Mouse (Mus musculus) limb, embryonic 15.5 days (tissue): ENCODE measurements around the gene Hs6st1. TPM values are rescaled to one million over a fixed set of nuclear protein-coding genes. Genes with fewer than 3 reads are reported as not detected.

Source experiments
- ATAC-seq: fragments of 200-750 bp; cut with Nextera tagmentation; 2 replicates; pipeline ENCODE4 v1.8.0; 2017; ENCODE audit warnings: low read depth, moderate TSS enrichment; ENCODE audit not compliant: insufficient number of reproducible peaks, low FRiP score, low TSS enrichment
- H3K27ac ChIP-seq: fragments of 300-500 bp; sonication (generic); 2 replicates; pipeline ENCODE4 v1.5.1; 2015; ENCODE audit warnings: moderate library complexity, mild to moderate bottlenecking, inconsistent platforms
- H3K27me3 ChIP-seq: fragments of 300-500 bp; sonication (generic); 2 replicates; pipeline ENCODE4 v1.6.1; 2015; ENCODE audit warnings: inconsistent platforms
- H3K36me3 ChIP-seq: fragments of 300-500 bp; sonication (generic); 2 replicates; pipeline ENCODE4 v1.6.1; 2015; ENCODE audit warnings: inconsistent platforms
- H3K4me1 ChIP-seq: fragments of 300-500 bp; sonication (generic); 2 replicates; pipeline ENCODE4 v1.6.1; 2015; ENCODE audit warnings: inconsistent platforms
- H3K4me2 ChIP-seq: fragments of 300-500 bp; sonication (generic); 2 replicates; pipeline ENCODE4 v1.6.1; 2015; ENCODE audit warnings: mild to moderate bottlenecking, inconsistent platforms
- H3K4me3 ChIP-seq: fragments of 300-500 bp; sonication (generic); 2 replicates; pipeline ENCODE4 v1.5.1; 2015; ENCODE audit warnings: mild to moderate bottlenecking, inconsistent platforms
- H3K9ac ChIP-seq: fragments of 300-500 bp; sonication (generic); 2 replicates; pipeline ENCODE4 v1.6.1; 2015; ENCODE audit warnings: inconsistent platforms
- H3K9me3 ChIP-seq: fragments of 300-500 bp; sonication (generic); 2 replicates; pipeline ENCODE4 v1.6.1; 2016; ENCODE audit warnings: inconsistent platforms
- WGBS: fragments of 180-500 bp; shearing (Covaris S2); methylation state at CpG from one replicate; pipeline ENCODE4 v1.1.7; 2015; 5-methylcytosine and 5-hydroxymethylcytosine counted together
- polyA plus RNA-seq: library from polyadenylated mRNA; unstranded; fragments of >200 nt; fragmentation: Nextera tagmentation; extraction: Ambion mirVana; gene quantifications from 2 replicates; pipeline ENCODE4 v1.2.1, GENCODE M21; 2015

The Hs6st1 gene
- polyA plus RNA-seq, 1 experiment from 2014 or later: 6.5 TPM

DNA sequence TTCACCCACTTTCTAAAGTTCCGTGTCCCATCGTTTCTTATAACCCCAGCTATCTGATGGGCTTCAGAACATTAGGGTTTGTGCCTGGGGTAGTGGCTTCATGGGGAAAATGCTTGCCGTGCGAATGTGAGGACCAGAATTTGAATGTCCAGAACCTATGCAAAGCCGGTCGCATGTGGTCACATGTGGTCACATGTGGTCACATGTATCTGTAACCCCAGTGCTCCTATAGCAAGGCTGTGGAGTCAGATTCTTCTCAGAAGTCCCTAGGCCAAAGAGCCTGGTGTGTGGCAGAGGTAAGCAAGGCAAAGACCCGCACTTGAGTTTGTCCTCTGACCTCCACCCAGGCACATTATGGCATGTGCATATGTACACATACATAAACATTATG is 13.2 kb upstream of the Hs6st1 start:
- no peaks in the 10 kb centered on the region for H3K36me3 ChIP-seq
- H3K4me3 ChIP-seq: no peak overlapping the region
- no peak overlapping the region for H3K4me2 ChIP-seq
- H3K9me3 ChIP-seq: 0 out of 2 replicates have a peak, but pooled peaks cover 4% of the 10 kb centered on the region
- no peak for ATAC-seq
- no peak overlapping the region for H3K9ac ChIP-seq
- no peaks in the 10 kb centered on the region for H3K27me3 ChIP-seq
- H3K4me1 ChIP-seq: peaks cover 3% of the 10 kb centered on the region
- WGBS: 90% methylated on average over 7 of the region's 7 CpGs
- H3K27ac ChIP-seq: no peak overlapping the region

DNA sequence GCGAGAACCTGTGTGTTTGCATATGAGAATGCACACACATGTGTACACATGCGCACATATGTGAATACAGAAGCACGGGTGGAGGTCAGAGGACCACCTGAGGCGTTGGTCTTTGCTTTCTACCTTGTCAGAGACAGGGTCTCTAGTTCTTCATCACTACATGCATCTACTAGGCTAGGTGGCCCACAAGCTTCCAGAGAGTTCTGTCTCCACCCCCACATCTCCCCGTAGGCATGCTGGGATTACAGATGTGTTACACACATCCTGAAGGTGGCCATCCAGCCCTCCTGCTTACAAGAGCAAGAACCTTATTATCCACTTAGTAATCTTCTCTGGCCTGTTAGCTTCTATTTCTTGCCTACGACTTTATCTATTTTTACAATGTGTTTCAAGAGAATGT is 8.8 kb upstream of the Hs6st1 start:
- Histone ChIP-seq H3K27me3 (no peaks in the 10 kb centered on the region), H3K4me2 (no peak overlapping the region), H3K4me1 (peaks cover 17% of the 10 kb centered on the region), H3K9ac (no peak overlapping the region), H3K4me3 (no peak overlapping the region), H3K27ac (peak overlapping the region; percentile 76; the same call in 1 of the 2 replicates), H3K36me3 (no peaks in the 10 kb centered on the region), H3K9me3 (no peaks in the 10 kb centered on the region)
- ATAC-seq: no peak
- 83% methylated on average over 6 of the region's 6 CpGs for WGBS

GRCm38 (mm10) chr1:36059959-36060953 is 7.9 kb upstream of the Hs6st1 start:
- H3K9me3 ChIP-seq: no peaks in the 10 kb centered on the region
- H3K36me3 ChIP-seq: no peaks in the 10 kb centered on the region
- H3K4me1 ChIP-seq: peaks cover 24% of the 10 kb centered on the region
- ATAC-seq: no peak; the same call in 1 of the 2 replicates
- no peak overlapping the region for H3K4me2 ChIP-seq
- no peak overlapping the region for H3K9ac ChIP-seq
- peak overlapping the region; percentile 76 for H3K27ac ChIP-seq
- 45% methylated on average over 13 of the region's 13 CpGs for WGBS
- H3K27me3 ChIP-seq: no peaks in the 10 kb centered on the region
- H3K4me3 ChIP-seq: no peak overlapping the region

GRCm38 (mm10) chr1:36061211-36061915 is 6.8 kb upstream of the Hs6st1 start:
- Histone ChIP-seq H3K4me2 (no peak overlapping the region), H3K36me3 (no peaks in the 10 kb centered on the region), H3K9me3 (no peaks in the 10 kb centered on the region), H3K9ac (no peak overlapping the region), H3K27me3 (no peaks in the 10 kb centered on the region), H3K4me3 (no peak overlapping the region), H3K4me1 (peaks cover 32% of the 10 kb centered on the region), H3K27ac (no peak overlapping the region)
- no peak for ATAC-seq
- WGBS: 69% methylated on average over 11 of the region's 11 CpGs

DNA sequence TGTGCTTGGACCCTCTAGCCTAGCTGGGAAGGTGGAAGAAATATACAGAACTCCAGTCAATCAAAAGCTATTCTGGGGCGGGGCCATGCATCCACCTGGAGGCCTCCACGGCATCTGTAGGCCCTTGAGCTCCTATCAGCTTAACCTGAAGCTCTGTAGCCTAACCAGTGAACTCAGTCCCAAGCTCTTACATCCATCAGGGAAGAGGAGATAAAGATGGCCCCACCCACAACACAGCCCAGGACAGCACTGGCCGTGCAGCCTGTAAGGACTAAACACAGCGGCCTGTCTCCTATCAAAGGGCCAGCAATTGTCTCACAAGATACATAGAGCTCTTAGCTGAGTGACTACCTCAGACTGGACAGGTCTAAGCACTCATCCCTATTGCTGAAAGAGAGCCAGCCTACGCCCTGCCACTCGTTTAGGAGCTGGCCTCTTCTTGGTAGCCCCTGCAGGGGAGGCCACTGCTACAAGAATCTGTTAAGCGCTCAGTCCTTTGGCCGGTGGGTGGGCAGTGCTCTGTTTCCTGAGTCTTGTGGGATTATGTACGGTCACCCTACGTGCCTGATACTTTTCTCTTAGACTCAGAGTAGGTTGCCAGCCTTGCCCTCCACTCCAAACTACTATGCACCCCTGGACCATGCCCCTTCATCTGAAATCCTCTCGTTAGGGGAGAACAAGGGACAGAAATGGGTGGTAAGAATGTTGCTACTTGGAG is 6.0 kb upstream of the Hs6st1 start:
- Histone ChIP-seq H3K27ac (0 out of 2 replicates have a peak overlapping the region, but pooled peaks have one; percentile 11), H3K27me3 (no peaks in the 10 kb centered on the region), H3K9ac (no peak overlapping the region), H3K36me3 (no peaks in the 10 kb centered on the region), H3K4me2 (no peak overlapping the region), H3K4me3 (no peak overlapping the region), H3K9me3 (no peaks in the 10 kb centered on the region), H3K4me1 (peaks cover 32% of the 10 kb centered on the region)
- 84% methylated on average over 11 of the region's 11 CpGs for WGBS
- no peak for ATAC-seq

GRCm38 (mm10) chr1:36062826-36063640 is 5.2 kb upstream of the Hs6st1 start:
- ATAC-seq: no peak
- Histone ChIP-seq H3K27ac (0 out of 2 replicates have a peak overlapping the region, but pooled peaks have one; percentile 11), H3K9me3 (no peaks in the 10 kb centered on the region), H3K4me1 (peaks cover 36% of the 10 kb centered on the region), H3K9ac (no peak overlapping the region), H3K27me3 (no peaks in the 10 kb centered on the region), H3K4me3 (no peak overlapping the region), H3K36me3 (no peaks in the 10 kb centered on the region), H3K4me2 (no peak overlapping the region)
- 74% methylated on average over 9 of the region's 9 CpGs for WGBS

DNA sequence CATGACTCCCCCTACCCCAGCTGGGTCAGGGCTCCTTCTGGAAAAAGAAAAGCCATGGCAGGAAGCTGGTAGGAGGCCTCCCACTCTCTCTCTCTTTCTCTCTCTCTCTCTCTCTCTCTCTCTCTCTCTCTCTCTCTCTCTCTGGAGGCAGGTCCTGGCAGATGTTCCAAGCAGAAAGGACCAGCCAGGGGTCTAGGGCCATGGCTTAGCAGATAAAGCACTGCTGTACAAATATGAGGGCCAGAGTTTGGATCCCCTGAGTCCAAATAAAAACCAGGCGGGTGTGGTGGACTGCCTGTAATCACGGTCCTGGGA is 4.6 kb upstream of the Hs6st1 start:
- Histone ChIP-seq H3K4me2 (no peak overlapping the region), H3K4me3 (no peak overlapping the region), H3K36me3 (no peaks in the 10 kb centered on the region), H3K4me1 (peaks cover 36% of the 10 kb centered on the region), H3K9ac (no peak overlapping the region), H3K27ac (no peak overlapping the region), H3K9me3 (no peaks in the 10 kb centered on the region), H3K27me3 (no peaks in the 10 kb centered on the region)
- 74% methylated on average over 2 of the region's 2 CpGs for WGBS
- ATAC-seq: no peak

- no peak for ATAC-seq
- Histone ChIP-seq H3K27me3 (no peaks in the 10 kb centered on the region), H3K4me2 (0 out of 2 replicates have a peak overlapping the region, but pooled peaks have one; percentile 48), H3K4me1 (peaks cover 40% of the 10 kb centered on the region), H3K9me3 (no peaks in the 10 kb centered on the region), H3K36me3 (no peaks in the 10 kb centered on the region), H3K9ac (no peak overlapping the region), H3K27ac (no peak overlapping the region), H3K4me3 (no peak overlapping the region)
- 55% methylated on average over 4 of the region's 4 CpGs for WGBS
Observed at GRCm38 (mm10) chr1:36064223-36064622, 4.0 kb upstream of the Hs6st1 start.

DNA sequence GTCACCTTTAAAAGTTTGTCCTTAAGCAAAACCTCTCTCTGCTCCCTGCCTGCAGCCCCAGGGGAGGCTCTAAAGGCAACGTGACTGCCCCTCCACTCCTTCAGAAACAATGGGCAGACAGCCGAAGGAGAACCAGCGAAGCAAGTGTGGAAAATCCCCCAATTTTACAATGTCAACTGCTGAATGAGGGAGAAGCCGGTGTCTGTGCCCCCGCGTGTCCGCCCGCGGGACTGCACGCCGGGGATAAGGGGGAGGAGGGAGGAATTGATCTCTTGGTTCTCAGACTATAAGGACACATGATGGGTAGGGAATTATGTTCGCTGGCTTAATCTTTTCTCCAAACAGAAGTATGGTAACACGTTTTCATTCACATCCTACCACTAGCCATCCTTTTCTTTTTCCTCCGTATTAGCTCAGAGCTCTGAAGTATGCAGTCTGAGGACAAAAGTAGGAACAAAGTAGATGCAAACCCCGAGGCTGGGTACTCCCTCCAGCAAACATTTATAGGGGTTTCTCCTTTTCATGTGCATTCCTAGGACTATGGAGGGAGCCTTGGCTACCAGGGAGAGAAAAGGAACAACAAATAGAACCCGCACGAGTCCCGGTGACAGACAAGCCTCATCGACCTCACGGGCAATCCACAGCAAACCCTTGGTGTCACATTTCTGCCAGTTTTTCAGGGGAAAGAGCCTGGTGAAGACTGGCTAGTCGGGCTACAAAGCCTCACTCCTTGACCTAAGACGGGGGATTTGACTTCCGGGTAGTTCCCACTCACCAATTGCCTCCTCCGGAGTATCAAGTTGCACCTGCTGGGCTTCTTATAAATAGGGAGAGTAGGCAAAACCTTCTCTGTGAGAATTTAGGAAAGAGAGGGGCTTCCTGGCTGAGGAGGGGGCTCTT is 3.1 kb upstream of the Hs6st1 start:
- Histone ChIP-seq H3K4me2 (peak overlapping the region; percentile 48), H3K36me3 (no peaks in the 10 kb centered on the region), H3K4me1 (peaks cover 44% of the 10 kb centered on the region), H3K9ac (no peak overlapping the region), H3K27ac (peak overlapping the region; percentile 48), H3K9me3 (no peaks in the 10 kb centered on the region), H3K4me3 (peak overlapping the region; percentile 27), H3K27me3 (no peaks in the 10 kb centered on the region)
- ATAC-seq: peak; percentile 53
- WGBS: under 1% methylated on average over 24 of the region's 24 CpGs

GRCm38 (mm10) chr1:36065761-36066150 is 2.4 kb upstream of the Hs6st1 start:
- H3K36me3 ChIP-seq: no peaks in the 10 kb centered on the region
- ATAC-seq: no peak
- H3K4me3 ChIP-seq: 0 out of 2 replicates have a peak overlapping the region, but pooled peaks have one; percentile 27
- no peak overlapping the region for H3K27ac ChIP-seq
- WGBS: 53% methylated on average over 9 of the region's 9 CpGs
- no peak overlapping the region for H3K9ac ChIP-seq
- H3K9me3 ChIP-seq: no peaks in the 10 kb centered on the region
- peaks cover 49% of the 10 kb centered on the region for H3K4me1 ChIP-seq
- no peaks in the 10 kb centered on the region for H3K27me3 ChIP-seq
- peak overlapping the region; percentile 48 for H3K4me2 ChIP-seq
